Mouse (Mus musculus) CH12.LX (cell line): ENCODE data around the gene Bpifb5. TPM values are rescaled to one million over a fixed set of nuclear protein-coding genes. Genes with fewer than 3 reads are reported as not detected.

Experiments used
- DNase-seq: peaks from one replicate; pipeline ENCODE4 v3.0.0-alpha.2; 2013; ENCODE audit errors: extremely low read depth
- H3K27ac ChIP-seq: 2 replicates; pipeline ENCODE4 v1.5.1; 2012; ENCODE audit warnings: low read depth, mild to moderate bottlenecking, control low read depth, moderate library complexity; ENCODE audit not compliant: insufficient read depth
- H3K27me3 ChIP-seq: replicated peaks from 2 replicates; pipeline ENCODE3; 2012; ENCODE audit warnings: inconsistent platforms
- H3K36me3 ChIP-seq, 2 experiments: replicated peaks in 1 of 2; 2 replicates each; pipeline versions ENCODE3 to v1.6.1; 2012; ENCODE audit warnings: inconsistent platforms in 1 of 2, low read length in 1 of 2, mild to moderate bottlenecking in 1 of 2, mixed read lengths in 1 of 2, moderate library complexity in 1 of 2; ENCODE audit not compliant: control insufficient read depth in 1 of 2, insufficient read depth in 1 of 2
- H3K4me1 ChIP-seq, 2 experiments: 2 replicates each; pipeline ENCODE4 v1.6.1; 2012; ENCODE audit warnings: inconsistent platforms in 1 of 2, moderate library complexity in 1 of 2; ENCODE audit not compliant: insufficient read depth in 2 of 2, control insufficient read depth in 1 of 2
- H3K4me2 ChIP-seq: 2 replicates; pipeline ENCODE4 v1.6.1; 2012; ENCODE audit warnings: low read depth, mild to moderate bottlenecking, control low read depth; ENCODE audit not compliant: poor library complexity, insufficient read depth, severe bottlenecking
- H3K4me3 ChIP-seq, 3 experiments: fragments of 150-350 bp in 1 of 3; sonication (generic) in 1 of 3; replicated peaks in 1 of 3; 2 replicates each; pipeline versions ENCODE3 to v1.5.1; 2011 to 2012; ENCODE audit warnings: low read depth in 2 of 3, low read length in 2 of 3, mild to moderate bottlenecking in 2 of 3, moderate library complexity in 2 of 3, control low read depth in 1 of 3, improper control_type of control experiment in 1 of 3, inconsistent platforms in 1 of 3, mixed read lengths in 1 of 3; ENCODE audit not compliant: poor library complexity in 1 of 3
- H3K79me2 ChIP-seq: replicated peaks from 2 replicates; pipeline ENCODE4 v1.6.1; 2012; ENCODE audit warnings: mild to moderate bottlenecking, moderate library complexity; ENCODE audit not compliant: control insufficient read depth, poor library complexity, insufficient read depth, severe bottlenecking; ENCODE audit errors: extremely low read depth
- H3K9ac ChIP-seq: 2 replicates; pipeline ENCODE4 v1.6.1; 2012; ENCODE audit warnings: low read depth, mild to moderate bottlenecking, control low read depth, moderate library complexity; ENCODE audit not compliant: insufficient read depth
- H3K9me3 ChIP-seq: replicated peaks from 2 replicates; pipeline ENCODE3; 2012; ENCODE audit warnings: low read length, inconsistent platforms, mixed read lengths
- CHD1 ChIP-seq: IDR thresholded peaks from 2 replicates; pipeline ENCODE4 v1.6.1; 2012; ENCODE audit warnings: low read depth, low read length, improper control_type of control experiment, inconsistent platforms
- E2F4 ChIP-seq: IDR thresholded peaks from 2 replicates; pipeline ENCODE4 v1.6.1; 2011; ENCODE audit warnings: low read depth, low read length, improper control_type of control experiment; ENCODE audit not compliant: insufficient replicate concordance
- EP300 ChIP-seq: IDR thresholded peaks from 2 replicates; pipeline ENCODE4 v1.6.1; 2011; ENCODE audit warnings: low read length, improper control_type of control experiment
- ETS1 ChIP-seq: conservative IDR thresholded peaks from 2 replicates; pipeline ENCODE4 v1.6.1; 2012; ENCODE audit warnings: low read depth, mild to moderate bottlenecking, inconsistent platforms, low read length, improper control_type of control experiment, moderate library complexity
- HCFC1 ChIP-seq: IDR thresholded peaks from 2 replicates; pipeline ENCODE4 v1.6.1; 2012; ENCODE audit warnings: low read depth, mild to moderate bottlenecking, inconsistent platforms, low read length, improper control_type of control experiment
- IRF4 ChIP-seq: IDR thresholded peaks from 2 replicates; pipeline ENCODE4 v1.6.1; 2014; ENCODE audit warnings: low read depth, mild to moderate bottlenecking, inconsistent platforms, low read length, improper control_type of control experiment
- JUND ChIP-seq: conservative IDR thresholded peaks from 2 replicates; pipeline ENCODE4 v1.6.1; 2011; ENCODE audit warnings: low read depth, low read length, improper control_type of control experiment
- MAX ChIP-seq: IDR thresholded peaks from 2 replicates; pipeline ENCODE4 v1.6.1; 2011; ENCODE audit warnings: low read length, improper control_type of control experiment
- MEF2A ChIP-seq: IDR thresholded peaks from 2 replicates; pipeline ENCODE4 v1.6.1; 2014; ENCODE audit warnings: low read depth, mild to moderate bottlenecking, inconsistent platforms, low read length, improper control_type of control experiment, borderline replicate concordance
- NELFE ChIP-seq: IDR thresholded peaks from 2 replicates; pipeline ENCODE4 v1.6.1; 2011; ENCODE audit warnings: low read depth, low read length, improper control_type of control experiment
- NRF1 ChIP-seq: IDR thresholded peaks from 2 replicates; pipeline ENCODE4 v1.6.1; 2014; ENCODE audit warnings: low read depth, mild to moderate bottlenecking, inconsistent platforms, low read length, improper control_type of control experiment, moderate library complexity
- PAX5 ChIP-seq: IDR thresholded peaks from 2 replicates; pipeline ENCODE4 v1.6.1; 2012; ENCODE audit warnings: low read length, inconsistent platforms, mixed read lengths
- POLR2AphosphoS2 ChIP-seq: IDR thresholded peaks from 2 replicates; pipeline ENCODE4 v1.6.1; 2011; ENCODE audit warnings: low read depth, low read length, improper control_type of control experiment
- RAD21 ChIP-seq: IDR thresholded peaks from 2 replicates; pipeline ENCODE4 v1.6.1; 2011; ENCODE audit warnings: low read depth, mild to moderate bottlenecking, low read length, improper control_type of control experiment, moderate library complexity
- RCOR1 ChIP-seq: conservative IDR thresholded peaks from 2 replicates; pipeline ENCODE4 v1.6.1; 2012; ENCODE audit warnings: low read depth, mild to moderate bottlenecking, inconsistent platforms, low read length, improper control_type of control experiment
- SIN3A ChIP-seq: IDR thresholded peaks from 2 replicates; pipeline ENCODE4 v1.6.1; 2012; ENCODE audit warnings: low read length, improper control_type of control experiment, inconsistent platforms
- SMC3 ChIP-seq: IDR thresholded peaks from 2 replicates; pipeline ENCODE4 v1.6.1; 2011; ENCODE audit warnings: low read depth, low read length, improper control_type of control experiment
- TBP ChIP-seq: conservative IDR thresholded peaks from 2 replicates; pipeline ENCODE4 v1.6.1; 2011; ENCODE audit warnings: low read depth, low read length, improper control_type of control experiment
- TCF12 ChIP-seq: IDR thresholded peaks from 2 replicates; pipeline ENCODE4 v1.6.1; 2014; ENCODE audit warnings: low read depth, mild to moderate bottlenecking, inconsistent platforms, low read length, improper control_type of control experiment
- UBTF ChIP-seq: IDR thresholded peaks from 2 replicates; pipeline ENCODE4 v1.6.1; 2012; ENCODE audit warnings: low read depth, mild to moderate bottlenecking, inconsistent platforms, low read length, improper control_type of control experiment, moderate library complexity
- USF2 ChIP-seq: conservative IDR thresholded peaks from 2 replicates; pipeline ENCODE4 v1.6.1; 2011; ENCODE audit warnings: low read depth, low read length, improper control_type of control experiment
- ZC3H11A ChIP-seq: IDR thresholded peaks from 2 replicates; pipeline ENCODE4 v1.6.1; 2012; ENCODE audit warnings: low read depth, mild to moderate bottlenecking, inconsistent platforms, low read length, improper control_type of control experiment
- ZKSCAN1 ChIP-seq: IDR thresholded peaks from 2 replicates; pipeline ENCODE4 v1.6.1; 2012; ENCODE audit warnings: low read depth, inconsistent platforms, low read length, improper control_type of control experiment, borderline replicate concordance
- ZMIZ1 ChIP-seq: IDR thresholded peaks from 2 replicates; pipeline ENCODE4 v1.6.1; 2012; ENCODE audit warnings: low read depth, mild to moderate bottlenecking, inconsistent platforms, low read length, improper control_type of control experiment
- ZNF384 ChIP-seq: IDR thresholded peaks from 2 replicates; pipeline ENCODE4 v1.6.1; 2012; ENCODE audit warnings: low read depth, low read length, improper control_type of control experiment, inconsistent platforms
- dilution Hi-C: fragments of 300-500 bp; cut with MboI; formaldehyde crosslinking; loops from 2 replicates; pipeline ENCODE4 v1.14.3; 2020; ENCODE audit warnings: low sequenced_read_pairs; ENCODE audit not compliant: extremely low pct_unique_long_range_greater_than_20kb, extremely low pct_ligation_motif_present
- in situ Hi-C: fragments of 300-500 bp; cut with MboI; formaldehyde crosslinking; loops from 3 replicates; pipeline ENCODE4 v1.14.3; 2019; ENCODE audit warnings: low sequenced_read_pairs, low pct_ligation_motif_present, low pct_unique_long_range_greater_than_20kb, mixed read lengths
- polyA plus RNA-seq: library from polyadenylated mRNA; unstranded; fragments of >175 nt; gene quantifications from 2 replicates; pipeline ENCODE4 v1.2.1, GENCODE M21; 2012; ENCODE audit warnings: low read depth; ENCODE audit not compliant: insufficient read length
- total RNA-seq, 2 experiments: library from RNA; depleted of rRNA; stranded (reverse); fragments of 300-350 nt in 1 of 2; fragments of >200 nt in 1 of 2; gene quantifications; 2 replicates each; pipeline ENCODE4 v1.2.3; 2012 to 2014

Bpifb5 gene
- total and polyA plus RNA-seq, 3 experiments, result not detected

GRCm38 (mm10) chr2:154185319-154185718, 38.2 kb upstream of the Bpifb5 start:
- no peaks in the 10 kb centered on the region for H3K79me2 ChIP-seq
- H3K36me3 ChIP-seq, result no peaks in the 10 kb centered on the region
- H3K9ac ChIP-seq, result no peak overlapping the region
- TF ChIP-seq E2F4 (no peak), ZKSCAN1 (no peak), NELFE (no peak), RAD21 (no peak), MAX (no peak), POLR2AphosphoS2 (no peak), MEF2A (no peak), ETS1 (no peak), EP300 (no peak), TBP (no peak), IRF4 (no peak)
- H3K9me3 ChIP-seq, result no peaks in the 10 kb centered on the region
- DNase-seq, result no peak
- in situ Hi-C loops (no loop called here), dilution Hi-C loops (no loop called here)
- H3K27ac ChIP-seq, result no peak overlapping the region
- no peaks in the 10 kb centered on the region for H3K4me1 ChIP-seq
- H3K27me3 ChIP-seq, result peaks cover 82% of the 10 kb centered on the region
- no peak overlapping the region for H3K4me3 ChIP-seq
- no peak overlapping the region for H3K4me2 ChIP-seq

GRCm38 (mm10) chr2:154185748-154186147, 37.8 kb upstream of the Bpifb5 start:
- TF ChIP-seq ZNF384 (no peak), RAD21 (no peak), TCF12 (no peak), USF2 (no peak), SMC3 (no peak), RCOR1 (no peak), ZC3H11A (no peak), NRF1 (no peak), MAX (no peak), PAX5 (no peak), IRF4 (no peak), SIN3A (no peak), JUND (no peak), CHD1 (no peak), HCFC1 (no peak), ZMIZ1 (no peak), UBTF (no peak)
- Histone ChIP-seq H3K4me3 (no peak overlapping the region), H3K9me3 (no peaks in the 10 kb centered on the region), H3K27ac (no peak overlapping the region), H3K79me2 (no peaks in the 10 kb centered on the region), H3K9ac (no peak overlapping the region), H3K4me1 (no peaks in the 10 kb centered on the region), H3K27me3 (peaks cover 82% of the 10 kb centered on the region), H3K36me3 (no peaks in the 10 kb centered on the region), H3K4me2 (no peak overlapping the region)
- in situ Hi-C loops, result no loop called here
- dilution Hi-C loops, result no loop called here
- DNase-seq, result no peak
